Mouse (Mus musculus) megakaryocyte, embryonic 14.5 days (primary cell): ENCODE measurements around the gene Uvssa.

Experiments
- FLI1 ChIP-seq: IDR thresholded peaks from 2 replicates; pipeline ENCODE4 v1.6.1; 2012; ENCODE audit warnings: low read length, inconsistent platforms, mixed read lengths
- GATA1 ChIP-seq: IDR thresholded peaks from 3 replicates; pipeline ENCODE4 v1.6.1; 2012; ENCODE audit warnings: mixed read lengths, low read length, inconsistent platforms, borderline replicate concordance

DNA sequence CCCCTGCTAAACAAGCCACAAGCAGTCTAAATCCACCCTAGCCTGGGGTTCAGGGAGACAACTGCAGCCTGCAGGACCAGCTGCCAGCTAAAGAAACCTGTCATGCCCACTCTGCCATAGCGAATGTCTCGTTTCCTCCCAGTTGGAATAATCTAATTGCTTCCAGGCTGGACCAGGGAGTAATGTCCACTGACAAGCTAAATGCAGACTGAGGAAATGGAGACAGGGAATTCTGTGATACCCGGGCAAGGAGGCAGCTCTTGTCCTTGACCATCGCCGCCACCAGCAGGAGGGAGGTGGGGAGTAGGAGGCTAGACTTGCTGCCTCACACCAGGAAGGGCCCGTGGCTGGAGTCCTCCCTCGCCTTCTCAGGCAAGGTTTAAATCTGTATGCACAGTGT lies 86.0 kb downstream of the Uvssa start:
- TF ChIP-seq GATA1 = no peak
- no peak for TF ChIP-seq FLI1
